ENCODE assay signal across 33 mouse cellular contexts in genomic region chr19:53862573-53863246, GRCm38 (mm10). TPM values are rescaled to one million over a fixed set of nuclear protein-coding genes. Genes with fewer than 3 reads are reported as not detected.
DNase-seq lines count a peak whose midpoint lies in the region; ATAC-seq and TF ChIP-seq lines count a peak whose summit lies in the region.
"Had no signal": no experiment of that assay in that cellular context is flagged by ENCODE, and none has a peak within 500 bp of the region (broad histone marks: within the 10 kb centered on the region; RNA-seq: fewer than 3 reads in every experiment).

No protein-coding gene starts in this region.

- 86% methylated on average over 8 of the region's 8 CpGs for WGBS in kidney, adult 2 months

- H3K27me3 ChIP-seq in kidney, adult 2 months (replicated peaks; ENCODE audit: control insufficient read depth, insufficient read depth, low read length): no peaks in the 10 kb centered on the region
- H3K27me3 ChIP-seq: CH12.LX; embryonic facial prominence, embryonic 12.5 days; hindbrain, embryonic 12.5 days; intestine, embryonic 15.5 days; limb, embryonic 15.5 days; liver, embryonic 13.5 days had no signal

- DNase-seq in frontal cortex, postnatal 25 days (ENCODE audit: low spot score in 2 of 2): no peak
- DNase-seq in left cerebral cortex, adult 2 months (ENCODE audit: extremely low spot score in 1 of 2, low spot score in 2 of 2): no peak
- no peak for DNase-seq in left cerebral cortex, postnatal 10 days (ENCODE audit: extremely low spot score in 1 of 2, low spot score in 2 of 2)
- DNase-seq in CD4-positive helper T cell, adult 2 months (ENCODE audit: low read depth, low spot score): peak; percentile 16
- DNase-seq in gastrocnemius, adult 8-10 months (ENCODE audit: low spot score in 2 of 2): no peak
- no peak for DNase-seq in kidney, adult 2 months
- DNase-seq: adrenal gland, postnatal 10 days; cerebellum, adult 11 months; cerebellum, adult 9-10 months; cerebellum, postnatal 36 days; embryo, embryonic 11 days; gastrocnemius, postnatal 36 days; heart, adult 18-20 months; heart, postnatal 36 days; kidney, adult 8-10 months; kidney, postnatal 4 days; liver, embryonic 13.5 days; lung, adult 18-20 months; midbrain, embryonic 14.5 days; thymus, postnatal 14 days had no signal

- no peak for TF ChIP-seq POLR2A in cortical plate, adult 2 months (IDR thresholded peaks at IDR 0.05; ENCODE audit: extremely low read depth, insufficient read depth, low read length)
- TF ChIP-seq POLR2A in kidney, adult 2 months (IDR thresholded peaks at IDR 0.05; ENCODE audit: low read depth, low read length): no peak

- intact Hi-C loops in left cerebral cortex, adult 2 months (cut with DNase I): no loop called here
- intact Hi-C loops in left cerebral cortex, postnatal 10 days (cut with DNase I): no loop called here

- peak overlapping the region; percentile 79; the same call in 1 of the 2 replicates for H3K27ac ChIP-seq in left cerebral cortex, adult 2 months
- H3K27ac ChIP-seq in cortical plate, adult 2 months (ENCODE audit: insufficient read depth, low read length): peak overlapping the region; percentile 49; the same call in 1 of the 2 replicates
- no peak overlapping the region for H3K27ac ChIP-seq in kidney, adult 2 months (ENCODE audit: insufficient read depth, low read depth, low read length)
- H3K27ac ChIP-seq: embryonic facial prominence, embryonic 12.5 days; hindbrain, embryonic 12.5 days; hindbrain, postnatal 0 days; intestine, embryonic 15.5 days; kidney, postnatal 0 days; limb, embryonic 10.5 days; limb, embryonic 15.5 days; liver, embryonic 13.5 days; macrophage had no signal

- H3K4me3 ChIP-seq in left cerebral cortex, adult 2 months: no peak overlapping the region
- H3K4me3 ChIP-seq in cortical plate, adult 2 months (ENCODE audit: insufficient read depth, low read length): no peak overlapping the region
- H3K4me3 ChIP-seq in kidney, adult 2 months (ENCODE audit: insufficient read depth, low read depth, low read length): no peak overlapping the region
- H3K4me3 ChIP-seq: embryonic facial prominence, embryonic 12.5 days; hindbrain, embryonic 12.5 days; intestine, embryonic 15.5 days; limb, embryonic 10.5 days; limb, embryonic 15.5 days; liver, embryonic 13.5 days had no signal

- no peak; the same call in 1 of the 2 replicates for TF ChIP-seq CTCF in left cerebral cortex, adult 2 months (IDR thresholded peaks at IDR 0.05)
- no peak for TF ChIP-seq CTCF in cortical plate, adult 2 months (IDR thresholded peaks at IDR 0.05; ENCODE audit: extremely low read depth, insufficient read depth, low read length)
- no peak for TF ChIP-seq CTCF in kidney, adult 2 months (conservative IDR thresholded peaks at IDR 0.05; ENCODE audit: insufficient read depth, insufficient read length, low read depth, low read length)

- H3K4me1 ChIP-seq in cortical plate, adult 2 months (ENCODE audit: control insufficient read depth, insufficient read depth, low read length): peaks cover 6% of the 10 kb centered on the region
- H3K4me1 ChIP-seq in kidney, adult 2 months (ENCODE audit: control insufficient read depth, insufficient read depth, low read length): no peaks in the 10 kb centered on the region

- no peaks in the 10 kb centered on the region for H3K36me3 ChIP-seq in kidney, adult 2 months (ENCODE audit: control insufficient read depth, insufficient read depth, low read length)
- H3K36me3 ChIP-seq: embryonic facial prominence, embryonic 12.5 days; hindbrain, embryonic 12.5 days; intestine, embryonic 15.5 days; limb, embryonic 10.5 days; limb, embryonic 15.5 days; liver, embryonic 13.5 days had no signal

- ATAC-seq in frontal cortex, adult (ENCODE audit: low TSS enrichment): peak; percentile 90
- ATAC-seq: forebrain, embryonic 16.5 days; hindbrain, postnatal 0 days; intestine, embryonic 15.5 days; lung, postnatal 0 days had no signal

RNA-seq across cellular contexts. Expression of gene Pdcd4, which starts 29.3 kb away (rescaled TPM):
- total RNA-seq in left cerebral cortex, adult 2 months (2021): 100 to 1,000 TPM; 102 to 114 TPM
- total RNA-seq in left cerebral cortex, postnatal 10 days (2021): 100 to 1,000 TPM in 1 of 2 experiments, 10 to 100 TPM in 1; 92.7 to 103 TPM
- 54.9 and 61.1 TPM in 2 replicates for polyA plus RNA-seq in cortical plate, adult 2 months (2012; rRNA removed)
- 10 to 100 TPM; 12.9 to 22.3 (median 16.3) TPM for total RNA-seq in gastrocnemius, adult 8-10 months (2022)
- polyA plus RNA-seq in kidney, adult 2 months (2012; rRNA removed): 6.4 and 10.3 TPM in 2 replicates

Comparison
In these comparisons a context has a peak if more than half of its experiments do, and no peak if none do; other contexts are left out.
1. RNA of gene Pdcd4, which starts 29.3 kb away (total RNA-seq): 102 to 114 TPM in left cerebral cortex, adult 2 months and 92.7 to 103 TPM in left cerebral cortex, postnatal 10 days; 12.9 to 22.3 TPM in gastrocnemius, adult 8-10 months; every median in the first group is over 4 times any median in the second.